Mouse (Mus musculus) urinary bladder, postnatal 25 days (tissue): ENCODE measurements around the gene Ppp2r1b.

Experiments
- DNase-seq: peaks from one replicate; pipeline ENCODE4 v3.0.0; 2022; ENCODE audit warnings: low spot score

The Ppp2r1b gene

DNA sequence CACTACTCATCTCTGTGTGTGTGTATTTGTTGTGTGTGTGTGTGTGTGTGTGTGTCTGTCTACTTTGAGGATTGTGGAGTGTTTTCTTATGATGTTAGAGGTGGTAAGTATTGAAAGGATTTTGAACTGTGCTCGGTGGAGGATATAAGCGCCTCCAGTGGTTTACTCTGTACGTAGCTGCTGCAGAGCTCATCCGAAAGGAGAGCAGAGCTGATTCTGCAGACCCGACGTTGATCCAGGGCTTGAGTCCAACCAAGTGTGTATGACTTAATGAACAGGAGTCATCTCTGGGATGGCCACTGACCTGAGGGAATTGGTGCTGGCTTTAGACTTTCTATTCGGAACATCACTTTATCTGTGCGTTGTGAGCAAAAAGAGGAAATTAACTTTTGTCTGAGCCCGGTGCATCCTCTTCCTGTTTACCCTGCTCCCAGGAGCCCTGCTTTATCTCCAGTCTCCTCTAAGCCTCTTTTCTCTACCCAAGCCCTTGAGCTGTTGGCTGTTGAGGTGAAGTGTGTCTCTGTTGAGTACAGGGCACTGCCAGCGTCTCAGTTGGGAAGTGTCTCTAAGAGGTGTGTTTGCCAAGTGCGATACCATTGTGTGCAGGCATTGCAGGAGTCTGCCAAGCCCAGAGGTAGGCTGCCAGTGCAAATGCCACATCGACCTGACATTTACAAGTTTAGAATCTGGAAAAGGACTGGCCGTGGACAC lies 3.9 kb upstream of the Ppp2r1b start:
- DNase-seq, result no peak

DNA sequence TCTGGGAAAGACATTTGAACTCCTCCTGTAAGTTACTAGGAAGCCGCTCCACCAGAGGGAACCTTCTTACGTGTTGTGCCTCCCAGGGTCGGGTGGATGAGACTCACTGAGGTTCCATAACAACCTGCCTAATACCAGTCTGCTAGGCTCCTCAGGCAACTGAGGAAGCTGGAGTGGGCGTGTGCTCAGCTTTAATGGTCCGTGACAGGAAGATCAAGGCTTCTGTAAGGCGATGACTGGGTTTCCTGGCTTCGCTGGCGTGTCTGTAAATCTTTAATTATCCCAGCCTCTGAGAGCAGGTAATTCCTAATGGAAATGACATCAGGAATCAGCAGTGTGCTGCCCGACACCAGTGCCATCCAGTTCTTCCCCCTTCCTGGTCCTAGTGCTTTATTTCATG lies 446 bp downstream of the Ppp2r1b start:
- DNase-seq, result no peak

DNA sequence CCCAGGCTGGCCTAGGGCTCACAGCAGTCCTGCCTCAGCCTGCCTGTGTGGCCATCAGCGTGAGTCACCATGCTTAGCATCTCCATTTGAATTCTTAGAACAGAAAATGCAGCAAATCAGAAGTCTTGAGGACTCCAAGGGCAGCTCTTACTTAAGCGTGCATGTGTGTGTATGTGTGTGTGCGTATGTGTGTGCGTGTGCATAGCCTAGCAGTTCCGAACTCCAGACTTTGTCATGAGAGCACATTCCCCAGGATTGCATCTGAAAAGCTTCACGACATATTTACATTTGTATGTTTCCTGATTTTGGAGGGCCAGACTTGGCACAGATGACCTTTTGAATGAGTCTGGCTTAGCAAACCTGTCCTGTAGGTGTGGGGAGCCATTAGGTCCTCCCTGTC lies 2.0 kb downstream of the Ppp2r1b start:
- no peak for DNase-seq

DNA sequence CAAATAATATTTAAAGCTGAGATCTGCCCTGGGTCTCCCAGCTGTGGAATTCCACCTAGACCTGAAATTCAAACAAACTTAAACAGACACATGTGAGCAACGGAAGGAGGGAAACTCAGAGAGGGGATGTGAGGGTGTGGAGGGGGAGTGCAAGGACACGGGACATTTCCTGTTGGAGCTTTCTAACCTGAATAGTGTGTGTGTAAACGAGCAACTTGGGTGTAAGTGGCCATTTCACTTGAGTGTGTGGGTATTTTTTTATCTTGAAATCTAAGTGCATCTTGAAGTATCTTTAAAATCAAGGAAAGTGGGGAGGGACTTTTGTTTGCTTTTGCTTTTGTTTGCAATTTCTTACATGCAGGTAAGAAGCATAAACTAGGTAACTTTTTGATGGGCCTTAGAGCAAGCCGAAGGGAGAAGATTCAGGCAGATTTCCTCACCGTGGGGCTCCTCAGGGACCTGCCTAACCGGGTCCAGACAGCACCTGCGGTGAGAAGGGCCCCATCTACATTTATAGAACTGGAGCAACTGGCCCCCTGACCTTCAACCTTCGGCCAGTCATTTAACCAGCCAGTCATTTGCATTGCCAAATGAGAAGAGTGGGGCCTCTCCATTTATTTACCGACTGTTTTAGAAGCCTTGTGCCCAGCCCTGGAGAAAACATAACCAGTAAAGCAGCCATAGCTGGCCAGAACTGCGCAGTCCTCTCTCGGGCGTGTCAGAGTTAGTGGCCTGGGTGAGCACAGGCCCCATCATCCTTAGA lies 2.7 kb downstream of the Ppp2r1b start:
- DNase-seq, result no peak

DNA sequence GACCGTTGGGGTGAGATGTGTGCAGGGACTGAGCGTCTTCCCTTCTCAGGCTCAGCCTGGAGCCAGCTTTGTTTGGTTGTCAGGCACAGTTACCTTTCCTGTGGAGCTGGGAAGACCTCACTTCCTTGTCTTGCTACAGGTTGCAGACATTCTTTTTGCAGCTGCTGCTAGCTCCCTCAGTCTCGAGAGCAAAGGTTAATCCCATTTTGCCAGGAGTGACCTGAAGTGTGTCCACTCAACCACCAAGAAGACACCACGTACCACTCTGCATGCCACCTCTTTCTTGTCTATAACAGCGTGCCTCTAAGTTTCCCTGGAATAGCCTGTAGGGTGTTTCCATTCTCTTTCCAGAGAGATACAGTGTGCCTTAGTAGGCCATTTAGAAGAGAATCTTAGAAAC lies 3.7 kb downstream of the Ppp2r1b start:
- no peak for DNase-seq

DNA sequence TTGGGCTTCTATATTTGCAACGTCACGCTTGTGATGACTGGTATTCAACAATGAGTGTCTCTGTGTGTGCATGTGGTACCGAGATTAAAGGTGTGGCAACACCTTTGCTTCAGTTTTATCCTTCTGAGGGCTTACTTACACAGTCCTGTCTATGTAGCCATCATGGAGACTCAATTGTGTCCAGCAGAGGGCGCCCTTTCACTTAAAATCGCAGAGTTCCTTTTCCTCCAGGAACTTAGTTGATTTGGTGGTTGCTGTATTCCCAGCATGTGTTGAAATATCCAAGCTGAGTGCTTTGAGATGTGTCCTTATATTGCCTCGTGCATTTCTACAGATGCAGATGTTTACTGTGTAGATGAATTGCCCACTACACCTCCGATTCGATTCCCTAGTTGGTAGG lies 4.1 kb downstream of the Ppp2r1b start:
- DNase-seq, result peak; percentile 94

DNA sequence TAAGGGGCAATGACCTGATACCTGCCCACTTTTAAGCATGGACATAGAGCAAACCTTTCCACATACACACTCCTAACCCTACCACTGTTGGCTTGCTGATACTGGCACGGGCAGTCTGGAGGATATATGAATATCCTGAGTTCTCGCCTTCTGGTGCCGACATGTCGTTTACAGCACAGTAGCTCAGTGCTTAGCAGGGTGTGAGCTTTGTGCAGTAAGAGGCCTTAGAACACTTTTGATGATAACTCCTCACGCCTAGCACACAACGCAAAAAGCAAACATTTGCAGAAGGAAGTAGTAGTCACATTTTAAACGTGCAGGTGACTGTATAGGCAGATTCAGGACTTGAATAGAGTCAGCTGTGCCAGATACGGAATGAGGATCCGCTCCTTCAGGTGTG lies 4.7 kb downstream of the Ppp2r1b start:
- DNase-seq, result no peak

DNA sequence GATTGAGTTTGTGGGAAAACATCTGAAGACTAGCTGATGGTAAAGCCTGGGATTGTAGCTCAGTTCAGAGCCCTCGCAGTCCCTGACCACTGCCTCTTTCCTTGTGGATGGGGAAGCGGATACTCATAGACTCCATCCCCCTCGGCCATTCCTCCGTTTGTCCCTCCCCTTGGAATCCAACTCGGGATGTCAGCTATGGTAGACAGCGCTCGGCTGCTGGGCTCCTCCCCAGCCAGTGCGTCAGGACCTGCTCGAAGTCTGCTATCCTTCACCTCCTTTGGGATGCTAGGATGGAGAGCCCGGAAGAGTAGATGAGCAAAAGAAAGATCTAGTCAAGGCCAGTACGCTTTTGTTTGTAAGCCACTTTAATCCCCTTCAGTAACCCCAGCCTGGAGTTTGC lies 5.2 kb downstream of the Ppp2r1b start:
- no peak for DNase-seq

DNA sequence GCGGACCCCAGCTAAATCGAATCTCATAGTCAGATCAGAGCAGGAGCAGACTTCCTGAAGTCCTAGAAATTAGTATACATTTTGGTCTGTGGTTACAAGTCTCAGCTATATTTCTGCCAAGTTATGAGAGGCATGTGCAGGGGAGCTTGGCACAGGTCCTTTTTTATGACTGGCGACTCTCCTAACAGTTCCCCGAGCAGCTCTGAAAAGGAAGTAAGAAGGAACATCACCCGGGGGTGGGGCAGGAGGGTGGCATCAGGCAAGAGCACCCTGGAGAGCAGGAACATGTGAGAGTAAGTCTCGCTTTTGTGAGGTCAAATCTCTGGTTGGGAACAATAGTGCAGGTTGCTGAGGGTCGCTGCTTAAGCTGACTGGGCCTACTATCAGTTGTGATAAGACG lies 5.6 kb downstream of the Ppp2r1b start:
- DNase-seq, result no peak

DNA sequence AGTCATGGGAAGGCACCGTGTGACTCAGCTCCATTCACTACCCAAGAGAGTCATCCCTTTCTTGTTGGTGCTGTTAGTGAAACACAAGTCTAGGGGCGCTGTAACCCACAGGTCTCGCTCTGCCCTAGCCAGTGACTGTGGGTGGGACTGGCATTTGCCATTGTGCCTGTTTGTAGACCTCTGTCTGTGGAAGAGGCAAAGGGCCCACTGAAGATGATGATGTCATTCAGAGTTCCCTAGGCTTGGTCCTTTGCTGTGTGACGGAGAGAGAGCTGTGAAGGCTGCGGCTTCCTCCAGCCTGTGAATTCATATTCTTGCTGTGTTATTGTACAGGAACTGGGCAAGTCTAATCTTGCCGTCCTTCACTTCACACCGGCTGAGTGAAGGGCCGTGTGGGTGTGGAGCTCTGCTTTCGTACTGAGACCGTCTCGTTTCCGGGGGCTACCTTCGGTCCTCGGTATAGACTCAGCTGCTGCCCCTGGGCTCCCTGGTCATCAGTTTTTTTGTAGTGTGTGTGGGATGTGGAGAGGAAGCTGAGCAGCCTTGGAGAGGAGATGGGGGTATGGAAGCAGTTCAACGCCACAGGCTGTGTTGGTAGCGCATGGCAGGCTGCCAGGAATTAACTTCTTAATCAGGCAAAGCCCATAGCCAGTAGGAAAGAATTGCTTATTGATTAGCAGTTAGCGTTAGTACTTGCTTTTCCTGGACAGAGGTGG lies 7.7 kb downstream of the Ppp2r1b start:
- peak; percentile 25 for DNase-seq

DNA sequence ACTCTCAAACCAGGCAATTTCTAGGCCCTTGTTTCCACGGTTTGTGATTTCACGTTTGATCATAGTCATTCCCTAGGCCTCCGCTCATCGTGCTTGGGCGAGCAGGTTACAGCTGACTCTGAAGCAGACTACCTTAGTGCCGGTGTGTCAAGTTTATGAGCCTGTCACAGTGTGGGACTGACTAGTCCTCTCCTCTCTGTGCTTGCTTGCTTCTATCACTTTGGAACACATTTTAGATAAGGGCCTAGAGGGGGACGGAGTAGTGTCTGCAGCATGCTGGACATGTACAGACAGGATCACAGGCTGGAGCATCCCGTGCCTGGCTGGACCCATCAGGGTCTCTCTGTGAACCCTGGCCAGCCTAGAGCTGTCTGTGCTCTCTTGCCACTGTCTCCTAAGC lies 9.3 kb downstream of the Ppp2r1b start:
- DNase-seq, result no peak

DNA sequence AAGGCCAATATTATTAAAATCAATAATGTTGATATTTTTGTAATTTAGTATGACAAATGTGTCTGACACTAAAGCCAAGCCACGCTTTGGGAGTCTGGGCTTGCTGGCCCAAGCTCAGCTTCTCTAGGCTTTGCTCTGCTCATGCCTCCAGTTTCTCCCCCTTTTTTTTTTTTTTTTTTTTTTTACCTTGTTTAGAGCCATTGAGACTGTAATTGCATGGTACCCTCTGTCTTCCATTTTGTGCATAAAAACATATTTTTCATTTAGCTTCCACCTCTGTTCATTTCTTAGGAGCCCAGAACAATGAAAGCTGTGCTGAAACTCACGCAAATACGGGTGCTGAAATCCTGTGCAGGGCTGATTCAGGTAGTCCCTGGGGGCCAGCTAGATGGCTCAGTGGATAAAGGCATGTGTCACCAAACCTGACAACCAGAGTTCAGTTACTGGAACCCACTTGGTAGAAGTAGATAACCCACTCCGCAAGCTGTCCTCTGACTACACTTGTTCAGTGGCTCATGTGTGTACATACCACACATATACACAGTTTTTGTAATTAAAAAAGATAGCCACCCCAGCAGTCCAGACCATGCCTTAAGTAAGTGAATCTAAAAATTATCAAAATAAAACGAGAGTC lies 10.1 kb downstream of the Ppp2r1b start:
- DNase-seq, result no peak

DNA sequence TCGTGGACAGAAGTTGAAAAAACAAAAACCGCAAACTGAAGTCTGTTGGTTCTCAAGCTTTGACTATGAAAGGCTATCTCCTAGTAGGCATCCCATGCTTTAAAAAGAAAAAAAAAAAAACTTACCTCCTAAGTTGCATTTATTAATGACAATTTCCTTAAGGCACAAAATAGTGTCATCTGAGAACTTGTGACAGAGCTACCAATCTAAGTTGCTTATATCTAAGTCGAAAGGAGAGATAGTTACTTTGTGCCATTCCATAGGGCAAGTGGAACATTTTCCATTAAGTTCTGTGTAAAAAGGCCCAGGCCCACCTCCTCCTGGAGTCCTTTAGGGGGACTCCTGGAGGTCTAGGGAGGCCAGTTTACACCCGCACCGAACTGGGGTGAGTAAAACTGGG lies 10.7 kb downstream of the Ppp2r1b start:
- DNase-seq, result no peak

DNA sequence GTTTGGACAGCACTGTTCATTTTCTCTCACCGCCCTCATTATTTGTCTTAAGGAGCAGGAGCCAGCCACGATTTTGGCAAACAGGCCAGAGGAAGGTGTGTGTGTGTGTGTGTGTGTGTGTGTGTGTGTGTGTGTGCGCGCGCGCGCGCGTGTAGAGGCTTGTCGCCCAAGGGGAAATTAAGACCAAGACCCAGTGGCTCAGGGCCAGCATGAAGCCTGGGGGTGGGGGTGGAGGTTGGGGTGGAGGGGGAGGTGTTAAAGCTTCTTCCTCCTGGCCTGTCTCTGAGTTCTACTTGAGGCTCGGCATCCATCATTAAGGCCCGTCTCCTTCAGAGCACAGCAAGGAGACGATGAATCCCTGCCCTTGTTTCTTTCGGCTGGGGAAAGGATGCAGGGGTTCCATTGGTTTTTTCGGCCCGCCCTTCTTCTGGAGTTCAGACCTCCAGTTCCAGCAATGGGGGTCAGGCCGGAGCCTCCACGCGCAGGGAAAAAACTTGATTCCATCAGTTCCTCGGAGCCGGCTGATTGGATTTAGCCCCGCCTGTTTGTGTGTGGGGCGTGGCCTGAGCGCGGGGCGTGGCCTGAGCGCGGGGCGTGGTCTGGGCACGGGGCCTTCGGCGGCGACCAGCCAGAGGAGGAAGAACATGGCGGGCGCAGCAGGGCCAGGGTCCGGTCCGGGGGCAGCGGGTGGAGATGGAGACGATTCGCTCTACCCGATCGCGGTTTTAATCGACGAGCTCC lies 11.4 kb downstream of the Ppp2r1b start:
- peak; percentile 97 for DNase-seq

DNA sequence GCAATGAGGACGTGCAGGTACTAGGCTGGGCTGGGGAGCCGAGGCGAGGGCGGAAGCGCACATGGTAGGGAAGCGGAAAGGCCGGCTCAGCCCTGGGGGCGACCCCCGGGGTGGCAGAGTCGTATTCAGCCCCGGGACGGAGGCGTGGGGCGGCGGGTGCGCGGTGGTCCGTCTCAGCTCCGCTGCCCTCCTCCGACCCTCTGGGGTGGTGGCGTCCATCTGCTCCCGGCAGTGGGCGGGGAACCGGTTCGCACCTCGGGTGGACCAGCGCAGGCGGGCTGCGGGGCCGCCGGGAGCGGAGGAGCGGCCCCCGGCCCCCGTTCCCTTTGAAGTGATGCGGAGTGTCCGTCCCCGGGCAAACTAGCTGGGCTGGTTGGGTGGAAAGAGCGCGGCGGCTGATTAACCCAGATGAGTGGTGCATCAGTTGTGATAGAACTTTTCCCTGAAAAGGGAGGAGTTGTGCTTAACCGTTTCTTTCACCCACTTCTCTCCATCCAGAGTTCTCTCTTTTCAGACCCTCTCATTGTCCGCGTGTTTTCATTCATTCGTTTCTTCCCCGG lies 12.1 kb downstream of the Ppp2r1b start:
- no peak for DNase-seq

DNA sequence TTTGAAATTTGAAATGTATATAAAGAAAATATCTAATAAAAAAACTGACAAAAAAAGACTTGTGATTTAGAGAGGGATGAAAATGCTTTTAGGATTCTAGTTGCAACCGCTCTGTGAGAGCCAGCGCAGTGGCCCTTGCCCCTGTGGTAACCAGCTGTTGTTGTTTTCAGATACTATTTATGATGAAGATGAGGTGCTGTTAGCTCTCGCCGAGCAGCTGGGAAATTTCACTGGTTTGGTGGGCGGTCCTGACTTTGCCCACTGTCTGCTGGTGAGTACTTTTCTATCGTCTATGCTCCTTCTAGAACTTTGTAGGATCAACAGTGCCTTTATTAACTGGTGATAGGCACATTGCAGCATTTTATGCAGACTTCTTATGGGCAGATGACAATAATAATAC lies 13.6 kb downstream of the Ppp2r1b start:
- DNase-seq, result no peak

DNA sequence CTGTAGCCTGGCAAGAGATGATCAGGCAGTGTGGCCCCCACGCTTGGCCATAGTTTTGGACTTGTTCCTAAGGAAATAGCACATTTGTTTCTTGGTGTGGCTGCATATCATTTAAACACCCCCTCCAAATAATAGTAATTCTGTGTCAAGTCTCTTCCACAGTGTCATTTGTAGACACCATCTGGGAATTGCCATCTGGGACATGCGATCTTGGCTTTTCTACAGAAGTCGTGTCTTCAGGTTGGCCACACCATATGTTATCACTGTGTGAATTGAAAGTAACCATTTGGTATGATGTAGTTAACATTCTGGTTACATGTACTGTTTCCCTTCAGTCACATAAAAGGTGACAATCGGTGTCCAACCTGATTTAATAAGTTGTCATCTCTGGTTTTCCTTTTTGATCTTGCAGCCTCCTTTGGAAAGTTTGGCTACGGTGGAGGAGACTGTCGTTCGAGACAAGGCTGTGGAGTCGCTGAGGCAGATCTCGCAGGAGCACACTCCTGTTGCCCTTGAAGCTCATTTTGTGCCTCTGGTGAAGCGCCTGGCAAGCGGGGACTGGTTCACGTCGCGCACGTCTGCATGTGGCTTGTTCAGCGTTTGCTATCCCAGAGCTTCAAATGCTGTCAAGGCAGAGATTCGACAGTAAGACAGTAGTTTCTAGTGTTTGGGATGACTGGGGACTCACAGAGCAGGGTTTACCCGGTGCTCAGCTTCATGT lies 16.2 kb downstream of the Ppp2r1b start:
- DNase-seq, result no peak

DNA sequence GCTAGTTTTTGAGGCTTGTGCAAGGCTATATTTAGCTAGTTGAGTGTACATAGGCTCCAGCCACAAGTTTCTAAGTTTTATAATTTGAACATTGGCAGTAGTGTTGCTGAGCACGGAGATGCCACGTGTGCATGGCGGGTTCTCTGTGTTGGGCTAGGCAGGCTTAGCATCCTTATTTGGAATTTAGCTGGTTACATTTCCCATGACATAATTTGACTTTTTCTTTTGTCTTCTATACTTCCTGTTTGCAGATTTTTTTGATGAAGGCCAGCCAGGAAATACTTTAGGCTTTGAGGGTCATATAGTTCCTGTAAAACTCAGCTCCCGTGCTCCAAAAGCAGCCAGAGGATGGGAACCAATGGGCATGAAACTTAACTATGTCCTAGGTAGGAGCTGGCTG lies 18.7 kb downstream of the Ppp2r1b start:
- DNase-seq, result no peak

DNA sequence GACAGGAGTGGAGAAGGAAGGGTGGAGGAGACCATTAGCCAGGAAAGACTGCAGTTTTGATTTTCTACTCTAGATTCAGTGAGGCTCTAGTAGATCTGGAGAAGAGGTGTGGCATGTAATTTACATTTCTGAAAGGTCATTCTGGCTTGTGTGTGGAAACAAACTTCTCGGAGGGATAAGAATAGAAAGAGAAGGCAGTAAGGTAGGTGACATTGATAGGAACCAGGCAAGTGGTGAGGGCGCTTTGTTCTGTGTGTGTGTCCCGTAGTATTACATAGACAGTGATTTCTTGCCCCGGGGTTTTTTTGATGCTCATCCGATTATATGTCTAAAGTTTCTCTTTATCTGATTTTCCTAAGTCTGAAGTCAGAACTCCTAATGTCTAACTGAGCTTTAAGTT lies 19.8 kb downstream of the Ppp2r1b start:
- no peak for DNase-seq

DNA sequence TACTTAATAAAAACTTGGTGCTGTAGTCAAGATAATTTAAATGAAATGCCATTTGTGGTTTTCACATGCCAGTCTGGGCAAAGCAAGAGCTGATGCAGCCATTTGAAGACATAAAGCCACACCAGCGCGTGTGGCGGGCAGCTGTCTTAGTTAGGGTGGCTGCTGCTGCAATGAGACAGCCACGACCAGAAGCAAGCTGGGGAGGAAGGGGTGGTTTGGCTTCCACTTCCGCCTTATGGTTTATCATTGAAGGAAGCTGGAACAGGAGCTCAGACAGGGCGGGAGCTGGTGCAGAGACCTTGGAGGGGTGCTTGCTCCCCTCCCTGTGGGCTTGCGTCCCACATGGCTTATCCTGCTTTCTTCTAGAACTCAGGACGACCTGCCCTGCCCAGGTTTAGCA lies 20.7 kb downstream of the Ppp2r1b start:
- DNase-seq, result no peak

DNA sequence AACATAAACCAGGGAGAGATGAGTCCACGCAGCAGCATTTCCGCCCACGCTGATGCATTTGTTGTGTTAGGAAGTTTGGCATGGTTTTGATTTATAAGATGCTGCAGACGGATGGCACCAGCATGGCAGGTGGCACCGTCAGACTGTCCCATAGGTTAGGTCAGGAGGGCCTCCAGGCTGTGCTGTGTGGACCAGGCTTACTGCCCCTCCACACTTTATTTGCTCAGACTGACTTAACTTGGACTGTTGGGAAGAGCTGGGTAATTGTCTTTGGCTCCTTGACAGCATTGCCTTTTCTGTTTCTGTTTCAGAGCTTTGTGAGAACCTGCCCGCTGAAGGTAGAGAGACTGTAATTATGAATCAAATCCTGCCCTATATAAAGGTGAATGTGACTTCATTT lies 21.9 kb downstream of the Ppp2r1b start:
- DNase-seq, result no peak
